Mouse (Mus musculus) megakaryocyte, embryonic 14.5 days (primary cell): ENCODE data around the gene Defb26. TPM values are rescaled to one million over a fixed set of nuclear protein-coding genes. Genes with fewer than 3 reads are reported as not detected.
A peak's percentile ranks its signal among the peaks of the same experiment; 100 is the strongest.

ENCODE experiments used
- H3K27me3 ChIP-seq: replicated peaks from 2 replicates; pipeline ENCODE3; 2012; ENCODE audit warnings: inconsistent platforms
- H3K36me3 ChIP-seq: replicated peaks from 2 replicates; pipeline ENCODE3; 2012; ENCODE audit warnings: low read length, inconsistent platforms, mixed read lengths
- H3K4me1 ChIP-seq: 2 replicates; pipeline ENCODE4 v1.6.1; 2012; ENCODE audit warnings: inconsistent platforms
- H3K4me3 ChIP-seq: replicated peaks from 2 replicates; pipeline ENCODE3; 2012; ENCODE audit warnings: moderate library complexity, mild to moderate bottlenecking, inconsistent platforms
- H3K9me3 ChIP-seq: 2 replicates; pipeline ENCODE4 v1.6.1; 2012; ENCODE audit warnings: inconsistent platforms
- FLI1 ChIP-seq: IDR thresholded peaks from 2 replicates; pipeline ENCODE4 v1.6.1; 2012; ENCODE audit warnings: low read length, inconsistent platforms, mixed read lengths
- GATA1 ChIP-seq: IDR thresholded peaks from 3 replicates; pipeline ENCODE4 v1.6.1; 2012; ENCODE audit warnings: mixed read lengths, low read length, inconsistent platforms, borderline replicate concordance
- polyA plus RNA-seq: library from polyadenylated mRNA; stranded (reverse); fragments of >175 nt; gene quantifications from 2 replicates; pipeline ENCODE4 v1.2.3, GENCODE M21; 2012; ENCODE audit warnings: low replicate concordance; ENCODE audit not compliant: insufficient read depth

Defb26 gene
- polyA plus RNA-seq = not detected in 2 replicates

- Histone ChIP-seq H3K9me3 (no peaks in the 10 kb centered on the region), H3K36me3 (no peaks in the 10 kb centered on the region), H3K4me3 (no peak within 1 kb of the TSS), H3K27me3 (peaks cover 20% of the 10 kb centered on the region), H3K4me1 (peaks cover 3% of the 10 kb centered on the region)
- TF ChIP-seq GATA1 (no peak), FLI1 (no peak)
Observed at GRCm38 (mm10) chr2:152511592-152511991, at the start of gene Defb26. Gene Defb26, minus strand, starts transcription at chr2:152511692.

- Histone ChIP-seq H3K4me1 (peaks cover 24% of the 10 kb centered on the region), H3K36me3 (no peaks in the 10 kb centered on the region), H3K4me3 (no peak overlapping the region), H3K27me3 (peaks cover 30% of the 10 kb centered on the region), H3K9me3 (peaks cover 7% of the 10 kb centered on the region)
- TF ChIP-seq FLI1 (no peak), GATA1 (no peak)
Observed at GRCm38 (mm10) chr2:152556655-152557054, 45.2 kb upstream of the Defb26 start.

GRCm38 (mm10) chr2:152553774-152554423 lies 42.4 kb upstream of the Defb26 start:
- TF ChIP-seq FLI1 (no peak), GATA1 (no peak)
- H3K36me3 ChIP-seq = no peaks in the 10 kb centered on the region

GRCm38 (mm10) chr2:152548124-152548523 lies 36.6 kb upstream of the Defb26 start:
- Histone ChIP-seq H3K4me3 (no peak overlapping the region), H3K9me3 (peaks cover 1% of the 10 kb centered on the region; the same call in 1 of the 2 replicates), H3K36me3 (no peaks in the 10 kb centered on the region), H3K4me1 (no peaks in the 10 kb centered on the region), H3K27me3 (peaks cover 15% of the 10 kb centered on the region)
- TF ChIP-seq FLI1 (no peak), GATA1 (no peak)

More at GRCm38 (mm10) chr2:152553774-152554423, 42.4 kb upstream of the Defb26 start:
- peak overlapping the region; percentile 23 for H3K4me3 ChIP-seq
- peaks cover 27% of the 10 kb centered on the region for H3K27me3 ChIP-seq
- H3K4me1 ChIP-seq = peaks cover 18% of the 10 kb centered on the region
- no peaks in the 10 kb centered on the region for H3K9me3 ChIP-seq

GRCm38 (mm10) chr2:152544691-152545090 lies 33.2 kb upstream of the Defb26 start:
- Histone ChIP-seq H3K36me3 (no peaks in the 10 kb centered on the region), H3K4me1 (0 out of 2 replicates have a peak, but pooled peaks cover 3% of the 10 kb centered on the region), H3K9me3 (peaks cover 12% of the 10 kb centered on the region), H3K4me3 (no peak overlapping the region), H3K27me3 (peaks cover 14% of the 10 kb centered on the region)
- TF ChIP-seq GATA1 = no peak
- no peak for TF ChIP-seq FLI1

- H3K9me3 ChIP-seq = peaks cover 12% of the 10 kb centered on the region
- TF ChIP-seq GATA1 = no peak
- TF ChIP-seq FLI1 = no peak
- 0 out of 2 replicates have a peak, but pooled peaks cover 3% of the 10 kb centered on the region for H3K4me1 ChIP-seq
- no peaks in the 10 kb centered on the region for H3K36me3 ChIP-seq
- H3K4me3 ChIP-seq = no peak overlapping the region
- peaks cover 10% of the 10 kb centered on the region for H3K27me3 ChIP-seq
Observed at GRCm38 (mm10) chr2:152543478-152543877, 32.0 kb upstream of the Defb26 start.

GRCm38 (mm10) chr2:152542897-152543296 lies 31.4 kb upstream of the Defb26 start:
- Histone ChIP-seq H3K9me3 (peaks cover 12% of the 10 kb centered on the region), H3K27me3 (peaks cover 9% of the 10 kb centered on the region), H3K4me1 (0 out of 2 replicates have a peak, but pooled peaks cover 3% of the 10 kb centered on the region), H3K36me3 (no peaks in the 10 kb centered on the region), H3K4me3 (no peak overlapping the region)
- TF ChIP-seq FLI1 (no peak), GATA1 (no peak)

GRCm38 (mm10) chr2:152541979-152542378 lies 30.5 kb upstream of the Defb26 start:
- H3K4me3 ChIP-seq = no peak overlapping the region
- H3K27me3 ChIP-seq = peaks cover 11% of the 10 kb centered on the region
- H3K4me1 ChIP-seq = 0 out of 2 replicates have a peak, but pooled peaks cover 10% of the 10 kb centered on the region
- TF ChIP-seq FLI1 (no peak), GATA1 (no peak)
- no peaks in the 10 kb centered on the region for H3K36me3 ChIP-seq
- H3K9me3 ChIP-seq = peaks cover 18% of the 10 kb centered on the region

GRCm38 (mm10) chr2:152539944-152540710 lies 28.6 kb upstream of the Defb26 start, which contains the start of gene Defb29:
Gene Defb29, minus strand, starts transcription at chr2:152540098.
- no peak for TF ChIP-seq GATA1

GRCm38 (mm10) chr2:152517981-152518380 lies 6.5 kb upstream of the Defb26 start, which contains the start of gene Defb28:
Gene Defb28, plus strand, starts transcription at chr2:152518255.
- peaks cover 18% of the 10 kb centered on the region for H3K9me3 ChIP-seq
- H3K27me3 ChIP-seq = peaks cover 45% of the 10 kb centered on the region
- no peaks in the 10 kb centered on the region for H3K36me3 ChIP-seq
- no peak for TF ChIP-seq GATA1
- no peak for TF ChIP-seq FLI1
- peaks cover 7% of the 10 kb centered on the region for H3K4me1 ChIP-seq
- no peak within 1 kb of the TSS for H3K4me3 ChIP-seq

More at GRCm38 (mm10) chr2:152539944-152540710, 28.6 kb upstream of the Defb26 start, which contains the start of gene Defb29:
- Histone ChIP-seq H3K9me3 (peaks cover 20% of the 10 kb centered on the region), H3K4me3 (no peak within 1 kb of the TSS), H3K27me3 (peaks cover 12% of the 10 kb centered on the region), H3K4me1 (peaks cover 16% of the 10 kb centered on the region; the same call in 1 of the 2 replicates), H3K36me3 (no peaks in the 10 kb centered on the region)
